Mouse (Mus musculus): Measurements from ENCODE around the gene Phldb2.

GRCm38 (mm10) chr16:45886599-45886998 lies 66.8 kb downstream of the Phldb2 start:
- TF ChIP-seq CHD2 (IDR thresholded peaks at IDR 0.05; ENCODE audit: low read length) (no peak), MXI1 (IDR thresholded peaks at IDR 0.05; ENCODE audit: low read depth, low read length) (no peak)
